Mouse (Mus musculus) heart, postnatal 0 days (tissue): ENCODE data around the gene Dppa4.

Experiments
- CTCF ChIP-seq: IDR thresholded peaks from 2 replicates; pipeline ENCODE4 v1.5.1; 2016; ENCODE audit warnings: antibody characterized with exemption, control low read depth, low read depth
- EP300 ChIP-seq: IDR thresholded peaks from 2 replicates; pipeline ENCODE4 v1.6.1; 2016; ENCODE audit warnings: antibody characterized with exemption, low read depth

- TF ChIP-seq CTCF = no peak
- TF ChIP-seq EP300 = no peak
These were observed 31.8 kb downstream of the Dppa4 start for GRCm38 (mm10) chr16:48315294-48315693.
